Mouse (Mus musculus) Muller cell, postnatal 12 days (primary cell): Measurements from ENCODE around the gene Plpp6.

Experiments used
- DNase-seq: peaks from one replicate; pipeline ENCODE4 v3.0.0-alpha.2; 2015; ENCODE audit errors: inconsistent ontology term

Gene Plpp6

DNA sequence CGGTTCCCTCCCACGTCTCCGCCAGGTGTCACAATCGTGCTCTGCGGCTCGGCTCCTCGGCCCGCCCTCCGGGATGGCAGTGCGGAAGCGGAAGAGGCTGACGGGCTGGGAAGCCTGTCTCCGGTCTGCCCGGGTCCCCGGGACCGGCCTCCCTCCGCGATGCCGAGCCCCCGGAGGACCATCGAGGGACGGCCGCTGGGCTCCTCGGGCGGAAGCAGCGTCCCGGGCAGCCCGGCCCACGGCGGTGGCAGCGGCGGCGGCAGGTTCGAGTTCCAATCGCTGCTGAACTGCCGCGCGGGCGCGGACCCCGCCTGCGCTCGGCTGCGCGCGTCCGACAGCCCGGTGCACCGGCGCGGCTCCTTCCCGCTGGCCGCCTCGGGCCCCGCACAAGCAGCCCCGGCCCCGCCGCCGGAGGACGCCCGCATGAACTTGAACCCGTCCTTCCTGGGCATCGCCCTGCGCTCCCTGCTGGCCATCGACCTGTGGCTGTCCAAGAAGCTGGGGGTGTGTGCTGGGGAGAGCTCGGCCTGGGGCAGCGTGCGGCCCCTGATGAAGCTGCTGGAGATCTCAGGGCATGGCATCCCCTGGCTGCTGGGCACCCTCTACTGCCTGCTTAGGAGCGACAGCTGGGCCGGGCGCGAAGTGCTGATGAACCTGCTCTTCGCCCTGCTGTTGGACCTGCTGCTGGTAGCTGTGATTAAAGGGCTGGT is at the start of gene Plpp6:
Gene Plpp6, plus strand, starts transcription at position 112 of the 710 bp plus-strand sequence.
- peak; percentile 73 for DNase-seq

DNA sequence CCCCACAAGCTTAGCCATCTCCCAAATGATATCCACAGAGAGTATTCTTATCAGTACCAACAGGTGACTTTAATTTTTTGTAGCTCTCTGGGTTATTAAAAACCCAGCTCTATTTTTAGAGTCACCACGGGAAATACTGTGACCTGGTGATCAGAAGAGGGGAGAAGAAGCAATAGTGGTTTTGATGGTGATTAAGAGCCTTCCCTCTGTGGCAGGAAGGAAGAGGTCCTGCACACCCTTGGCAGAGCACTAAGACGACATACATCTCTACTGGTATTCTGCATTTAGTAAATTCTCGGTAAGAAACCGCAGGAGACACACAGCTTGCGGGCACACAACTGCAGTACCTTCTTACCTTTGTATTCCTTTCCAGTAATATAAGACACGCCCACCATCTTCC is 49.2 kb upstream of the Plpp6 start:
- DNase-seq: no peak

DNA sequence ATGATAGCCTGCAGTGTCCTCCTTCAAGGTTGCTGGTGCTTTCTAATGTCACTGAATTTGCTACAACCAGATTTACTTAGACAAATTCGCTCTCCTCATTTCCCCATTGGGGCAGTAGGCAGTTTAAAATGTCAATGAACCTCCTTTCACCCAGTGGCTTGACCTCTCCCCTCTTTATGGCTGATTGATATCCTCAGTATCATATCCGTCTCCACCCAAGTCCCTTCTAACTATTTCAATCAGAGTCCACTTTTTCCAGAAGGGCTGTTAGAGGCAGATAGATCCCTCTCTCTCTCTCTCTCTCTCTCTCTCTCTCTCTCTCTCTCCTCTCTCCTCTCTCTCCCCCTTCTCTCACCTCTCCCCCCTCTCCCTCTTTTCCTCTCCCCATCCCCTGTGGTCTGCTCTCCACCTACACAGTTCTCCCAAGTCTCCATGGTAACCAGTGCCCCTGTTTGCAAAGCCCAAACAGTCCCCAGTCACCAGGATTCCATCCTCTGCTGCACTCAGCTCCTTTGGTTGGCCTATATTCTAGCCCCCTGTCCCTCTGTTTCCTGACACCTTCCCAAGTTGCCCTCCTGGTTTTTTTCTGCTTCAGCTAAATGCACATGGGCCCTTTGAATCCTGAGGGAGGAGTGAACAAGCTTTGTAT is 48.0 kb upstream of the Plpp6 start:
- DNase-seq: no peak

DNA sequence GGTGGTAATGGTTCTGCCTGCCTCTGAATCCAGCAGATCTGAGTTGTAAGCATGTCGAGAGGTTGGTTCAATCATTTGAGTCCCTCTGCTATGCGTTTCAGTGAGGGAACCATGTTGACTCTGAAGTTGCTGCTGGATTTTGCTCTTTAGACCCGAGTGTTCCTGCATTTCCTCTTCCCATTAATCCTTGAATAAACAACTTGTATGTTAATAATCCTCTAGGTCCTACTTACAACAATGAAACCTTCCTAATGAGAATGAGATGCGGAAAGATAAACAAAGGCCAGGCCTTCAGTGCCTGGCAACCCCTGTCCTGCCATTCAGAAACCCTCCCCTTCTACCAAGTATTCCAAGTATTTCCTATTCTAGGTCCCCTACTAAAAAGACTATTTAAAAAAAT is 47.3 kb upstream of the Plpp6 start:
- no peak for DNase-seq

DNA sequence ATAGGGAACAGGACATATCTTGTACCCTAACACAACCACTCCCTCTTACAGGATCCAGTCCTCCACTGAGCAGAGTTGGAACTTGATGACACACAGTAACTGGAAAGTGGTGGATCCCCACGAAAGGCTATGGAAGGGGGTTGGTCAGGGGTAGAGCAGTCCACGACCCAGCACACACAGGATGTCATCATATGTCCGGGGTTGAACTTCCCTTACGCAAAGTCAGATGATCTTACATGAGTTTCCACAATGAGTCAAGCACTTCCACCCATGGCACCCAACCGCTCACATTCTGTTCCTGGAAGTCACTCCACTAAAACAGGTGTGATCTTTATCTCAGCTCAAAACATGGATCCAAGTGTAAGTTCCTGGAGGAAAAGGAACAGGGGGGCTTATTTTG is 45.9 kb upstream of the Plpp6 start:
- no peak for DNase-seq

DNA sequence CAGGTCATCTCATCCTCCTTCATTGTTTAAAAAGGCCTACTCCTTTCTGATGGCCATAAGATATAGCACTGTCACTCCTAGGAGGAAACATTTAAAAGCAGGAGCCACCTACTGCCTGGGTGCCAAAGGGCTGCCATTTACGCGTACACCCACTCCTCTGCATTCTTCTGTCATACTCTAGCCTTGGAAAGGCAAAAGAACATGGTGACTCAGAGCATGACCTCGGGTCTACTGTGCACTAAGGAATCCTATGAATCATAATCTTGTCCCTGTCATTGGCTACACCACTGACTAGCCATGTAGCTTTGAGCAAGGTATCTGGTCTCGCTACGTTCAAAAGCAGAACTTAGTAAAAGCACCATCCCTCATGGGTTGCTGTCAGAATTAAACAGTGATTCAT is 37.4 kb upstream of the Plpp6 start:
- DNase-seq: peak; percentile 67

DNA sequence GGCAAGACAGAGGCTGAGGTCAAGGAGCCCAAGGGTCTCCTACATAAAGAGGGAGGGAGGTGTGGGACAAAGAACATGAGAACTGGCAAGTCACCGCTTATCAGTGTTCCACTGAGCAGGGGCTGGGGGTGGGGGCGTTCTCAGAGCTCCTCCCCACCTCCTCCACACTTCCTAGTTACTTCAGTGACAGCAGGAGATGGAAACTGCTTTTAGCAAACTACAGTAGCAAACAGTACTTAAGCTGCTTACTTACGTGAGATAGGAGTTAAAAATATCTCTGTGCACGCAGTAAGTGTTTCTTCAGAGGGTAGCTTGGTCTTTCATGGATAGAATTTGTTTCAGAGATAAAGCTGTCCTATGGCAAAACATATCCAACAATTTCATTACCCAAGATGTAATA is 36.4 kb upstream of the Plpp6 start:
- DNase-seq: no peak

DNA sequence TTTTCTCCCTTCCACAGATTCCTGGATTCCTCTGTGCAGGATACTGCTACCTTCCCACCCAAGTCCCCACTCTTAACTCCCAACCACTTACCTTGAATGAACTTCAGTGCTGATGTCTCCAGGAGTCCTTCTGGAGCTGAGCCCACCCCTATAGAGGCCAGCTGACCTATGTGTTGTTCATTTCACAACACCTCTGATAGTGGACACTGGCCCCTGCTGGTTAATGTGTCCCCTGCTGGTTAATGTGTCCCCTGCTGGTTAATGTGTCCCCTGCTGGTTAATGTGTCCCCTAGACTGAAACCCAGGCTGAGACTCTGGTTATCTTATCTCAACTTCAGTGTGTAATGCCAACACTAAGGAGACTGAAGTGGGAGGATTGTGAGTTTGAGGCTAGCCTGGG is 34.7 kb upstream of the Plpp6 start:
- no peak for DNase-seq

DNA sequence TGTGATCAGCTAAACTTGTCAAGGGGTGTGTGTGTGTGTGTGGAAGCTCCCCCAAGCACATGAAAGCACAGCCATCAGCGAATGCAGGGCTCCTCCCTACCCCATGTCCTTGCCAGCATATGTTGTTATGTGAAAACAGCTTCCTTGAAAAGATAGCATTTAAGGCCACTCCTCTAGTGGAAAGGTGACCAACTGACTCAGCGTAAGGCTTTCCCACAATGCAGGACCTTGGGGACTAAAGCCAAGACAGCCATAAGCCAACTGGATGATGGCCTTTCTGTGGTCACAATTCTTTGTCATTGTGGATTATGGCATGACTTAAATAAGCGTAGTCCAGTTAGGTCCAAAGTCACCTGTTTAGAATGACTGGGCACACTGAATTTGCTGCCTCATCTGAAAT is 28.9 kb upstream of the Plpp6 start:
- DNase-seq: no peak

DNA sequence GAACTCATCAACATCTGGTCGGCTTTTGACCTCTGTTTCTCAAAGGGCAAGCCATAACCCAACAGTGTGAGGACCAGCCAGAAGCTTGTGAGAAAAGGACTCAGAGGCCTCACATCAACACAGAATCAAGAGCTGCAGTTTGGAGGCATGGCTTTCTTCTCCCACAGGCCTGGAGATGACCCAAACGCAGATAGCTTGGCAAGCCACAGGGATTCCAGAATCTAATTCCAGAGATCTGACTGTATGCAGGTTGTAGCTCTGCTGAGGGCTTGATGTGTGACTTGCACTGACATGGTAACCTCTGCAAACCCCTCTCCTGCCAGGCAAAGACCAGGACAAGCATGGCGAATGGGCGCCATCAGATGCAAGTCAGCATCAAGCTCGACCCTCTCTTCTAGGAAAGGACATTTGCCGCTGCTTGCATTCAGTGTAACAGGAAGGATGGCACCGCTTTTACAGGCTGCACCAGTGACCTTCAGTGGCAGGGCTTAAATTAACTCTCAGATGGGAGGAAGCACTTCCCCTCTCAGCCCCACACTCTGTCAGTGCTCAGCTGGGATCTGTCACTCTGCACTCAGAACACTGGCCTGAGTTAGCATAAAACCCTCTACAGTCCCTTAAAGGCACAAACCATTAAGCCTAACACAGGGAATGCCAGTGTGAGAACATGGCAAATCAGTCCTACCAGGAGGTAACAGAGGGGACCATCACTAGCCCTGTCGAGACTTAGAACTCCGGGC is 23.4 kb upstream of the Plpp6 start:
- peak; percentile 48 for DNase-seq

DNA sequence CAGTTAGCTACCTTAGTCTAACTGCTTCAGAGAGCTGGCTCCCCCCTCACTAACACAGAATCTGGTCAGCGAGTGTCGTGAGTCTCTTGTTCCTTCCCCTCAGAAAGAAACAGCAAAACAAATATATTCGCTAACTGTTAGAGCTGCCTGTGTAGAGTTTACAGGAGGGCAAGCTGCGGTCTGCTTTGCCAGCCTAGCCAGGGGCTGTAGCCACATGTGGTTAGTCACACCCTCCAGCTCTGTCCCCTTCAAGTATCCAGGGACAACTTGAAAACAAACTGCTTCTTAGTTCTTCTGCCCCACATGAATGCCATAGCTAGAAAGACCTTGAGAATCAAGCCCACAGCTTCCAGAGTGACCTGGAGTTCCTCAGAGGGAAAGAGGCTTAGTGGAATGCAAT is 22.5 kb upstream of the Plpp6 start:
- no peak for DNase-seq

DNA sequence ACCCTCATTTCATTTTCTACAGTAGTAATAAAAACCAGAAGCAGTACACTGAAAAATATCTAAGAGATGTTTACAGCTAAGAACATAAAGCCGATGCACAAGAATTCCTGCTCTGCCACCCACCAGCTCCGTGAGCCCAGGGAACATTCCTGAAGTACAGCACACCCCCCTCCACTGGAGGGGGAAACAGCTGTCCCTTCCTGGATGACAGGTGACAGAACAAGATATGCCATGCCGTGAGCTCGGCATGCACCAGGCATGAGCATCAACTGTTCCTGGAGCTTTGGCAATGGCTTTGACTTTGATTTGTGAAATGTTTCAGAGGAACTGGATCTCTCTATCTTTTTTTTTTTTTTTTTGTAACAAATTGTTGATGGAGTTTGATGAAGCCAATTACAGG is 17.0 kb upstream of the Plpp6 start:
- DNase-seq: no peak

DNA sequence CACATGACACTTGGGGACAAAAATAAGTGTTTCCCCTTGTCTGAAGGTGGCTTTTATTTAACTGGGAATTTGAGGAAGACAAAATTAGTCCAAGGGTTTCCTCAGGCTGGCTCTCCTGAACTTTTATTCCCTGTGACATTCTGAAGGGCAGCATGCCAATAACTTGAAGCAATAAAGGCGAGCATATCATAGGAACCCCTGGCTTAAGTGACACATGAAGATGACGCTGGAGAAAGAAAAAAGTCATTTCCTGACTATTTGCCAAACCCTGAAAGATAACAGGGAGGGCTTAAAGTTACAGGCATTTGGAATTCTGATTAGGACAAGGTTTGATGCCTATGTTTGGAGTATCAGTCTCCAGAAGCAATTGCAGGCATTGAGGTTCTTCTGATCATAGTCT is 16.4 kb upstream of the Plpp6 start:
- no peak for DNase-seq

DNA sequence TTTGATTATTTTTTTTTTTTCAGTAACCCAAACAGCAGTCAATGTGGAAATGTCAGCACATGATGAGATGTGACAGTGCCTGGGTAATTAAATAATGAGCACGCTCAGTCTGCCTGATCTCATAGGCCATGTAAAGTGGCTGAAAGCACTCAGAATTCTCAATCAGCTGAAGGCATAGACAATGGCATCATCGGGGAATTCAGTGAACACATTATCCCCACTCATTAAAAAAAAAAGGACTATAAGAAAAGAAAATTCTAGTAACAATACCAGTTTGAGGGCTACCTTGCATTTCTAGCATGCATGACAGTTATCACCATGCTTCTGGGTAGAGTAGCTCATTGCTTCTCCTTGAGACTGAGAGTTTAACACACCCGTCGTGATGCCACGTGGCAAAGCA is 12.5 kb upstream of the Plpp6 start:
- DNase-seq: no peak

DNA sequence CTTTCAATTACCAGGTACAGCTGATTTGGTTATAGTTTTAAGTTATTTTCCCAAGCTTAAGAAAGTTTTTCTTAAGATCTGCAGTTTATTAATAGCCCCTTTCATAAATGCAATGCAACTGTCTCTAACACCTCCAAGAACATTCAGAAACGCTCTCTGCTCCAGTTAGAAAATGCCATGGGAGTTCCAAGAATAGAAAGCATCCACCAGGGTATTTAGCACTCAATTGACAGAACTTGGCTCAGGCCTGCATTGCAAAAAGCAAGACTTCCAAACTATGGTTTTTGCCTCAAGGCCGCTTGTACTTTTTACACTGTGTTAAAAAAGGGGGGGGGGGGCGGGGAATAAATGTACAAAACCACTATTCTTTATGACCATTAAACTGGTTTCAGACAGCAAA is 640 bp upstream of the Plpp6 start:
- no peak for DNase-seq

DNA sequence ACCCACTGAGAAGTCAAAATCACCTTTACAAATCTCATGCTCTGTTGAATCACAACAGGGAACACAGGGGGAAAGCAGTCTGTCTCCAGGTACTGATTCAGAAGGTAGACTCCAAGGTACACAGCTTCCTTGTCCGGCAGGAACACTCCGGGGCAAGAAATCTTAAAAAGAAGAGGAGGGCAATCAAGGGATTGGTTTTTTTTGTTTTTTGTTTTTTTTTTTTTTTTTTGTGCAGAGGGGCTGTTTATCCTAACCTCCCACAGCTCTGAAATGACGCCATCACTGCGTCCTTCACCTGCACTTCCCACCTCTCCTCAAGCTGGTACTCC is 276 bp upstream of the Plpp6 start:
- no peak for DNase-seq

DNA sequence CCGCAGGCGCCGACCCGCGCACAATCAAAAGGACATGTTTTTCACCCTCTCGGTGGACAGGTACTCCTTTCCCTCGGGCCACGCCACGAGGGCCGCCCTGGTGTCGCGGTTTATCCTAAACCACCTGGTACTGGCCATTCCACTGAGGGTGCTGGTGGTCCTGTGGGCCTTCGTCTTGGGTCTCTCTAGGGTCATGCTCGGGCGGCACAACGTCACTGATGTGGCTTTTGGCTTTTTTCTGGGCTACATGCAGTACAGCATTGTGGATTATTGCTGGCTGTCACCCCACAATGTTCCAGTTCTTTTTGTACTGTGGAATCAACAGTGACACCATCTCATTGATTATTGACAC is 775 bp downstream of the Plpp6 start:
- DNase-seq: no peak

DNA sequence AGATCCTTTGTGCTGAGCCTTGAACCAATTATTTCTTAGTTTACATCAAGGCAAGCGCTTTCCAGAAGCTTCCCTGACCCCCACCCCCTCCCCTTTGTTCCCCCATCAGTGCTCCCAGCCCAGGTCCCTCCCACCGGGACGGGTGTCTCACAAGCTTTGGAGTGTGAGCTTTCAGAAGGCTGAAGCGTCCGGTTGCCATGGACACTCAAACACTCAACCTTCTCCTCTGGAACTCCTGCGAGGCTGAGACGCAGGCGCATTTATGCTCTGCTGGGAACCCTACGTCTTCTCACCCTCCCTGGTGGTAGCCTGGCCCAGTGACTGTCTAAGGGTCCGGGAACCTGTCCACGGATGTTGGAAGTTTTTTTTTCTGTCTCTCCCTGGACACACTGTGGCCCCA is 3.9 kb downstream of the Plpp6 start, which contains the start of gene 4430402I18Rik:
Gene 4430402I18Rik, minus strand, starts transcription at position 149 of the 400 bp plus-strand sequence.
- no peak for DNase-seq

DNA sequence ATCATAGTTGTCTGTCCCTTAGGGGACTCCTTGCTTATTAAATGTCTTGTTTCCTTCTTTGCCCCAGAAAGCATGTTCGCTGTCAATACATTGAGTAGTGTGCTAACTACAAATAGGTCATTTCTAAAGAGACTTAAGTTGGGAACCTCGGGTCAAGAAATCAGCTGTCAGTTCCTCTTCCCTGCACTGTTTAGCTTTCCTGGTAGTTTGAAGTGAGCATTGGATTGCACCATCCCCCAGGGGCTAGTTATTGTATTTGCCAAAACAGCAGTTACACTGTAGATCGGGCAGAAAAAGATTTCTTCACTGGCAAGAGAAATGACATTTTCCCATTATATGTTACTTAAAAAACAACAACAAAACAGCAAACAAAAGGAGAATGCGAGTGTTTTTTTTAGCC is 4.4 kb downstream of the Plpp6 start:
- DNase-seq: no peak

DNA sequence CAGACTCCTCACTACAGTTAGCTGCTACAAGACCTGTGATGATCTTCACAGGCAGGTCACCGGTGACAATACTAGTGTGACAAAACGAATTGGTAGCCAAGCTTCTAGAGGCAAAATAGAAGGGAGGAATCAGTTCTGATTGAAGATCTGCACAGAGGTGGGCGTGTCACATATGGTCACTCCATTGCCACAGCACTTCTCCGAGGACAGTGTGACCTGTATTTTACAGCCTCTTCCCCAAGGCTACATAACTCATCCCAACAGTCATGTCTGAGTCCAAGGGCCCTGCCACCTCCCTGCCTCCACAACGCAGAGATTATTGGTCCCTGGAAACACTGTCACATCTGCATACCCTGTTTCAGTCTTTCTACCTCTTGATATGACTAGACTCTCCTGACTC is 5.5 kb downstream of the Plpp6 start:
- DNase-seq: no peak

DNA sequence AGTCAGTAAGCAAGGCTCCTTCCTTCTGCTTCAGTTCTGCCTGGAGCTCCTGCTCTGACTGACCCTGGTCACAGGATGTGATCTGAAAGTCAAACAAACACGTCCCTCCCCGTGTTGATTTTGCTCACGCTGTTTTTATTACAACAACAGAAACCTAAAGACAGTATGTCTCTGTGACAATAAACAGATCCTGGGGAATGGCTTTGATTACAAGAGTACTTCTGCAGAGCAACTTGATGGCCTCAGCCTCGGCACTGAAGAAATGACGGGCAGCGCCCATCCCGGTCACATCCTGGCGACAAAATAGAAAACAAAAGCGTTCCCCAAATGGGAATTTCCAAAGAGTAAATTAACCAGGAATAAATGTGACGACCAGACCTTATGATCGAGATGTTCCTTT is 6.5 kb downstream of the Plpp6 start:
- DNase-seq: no peak

DNA sequence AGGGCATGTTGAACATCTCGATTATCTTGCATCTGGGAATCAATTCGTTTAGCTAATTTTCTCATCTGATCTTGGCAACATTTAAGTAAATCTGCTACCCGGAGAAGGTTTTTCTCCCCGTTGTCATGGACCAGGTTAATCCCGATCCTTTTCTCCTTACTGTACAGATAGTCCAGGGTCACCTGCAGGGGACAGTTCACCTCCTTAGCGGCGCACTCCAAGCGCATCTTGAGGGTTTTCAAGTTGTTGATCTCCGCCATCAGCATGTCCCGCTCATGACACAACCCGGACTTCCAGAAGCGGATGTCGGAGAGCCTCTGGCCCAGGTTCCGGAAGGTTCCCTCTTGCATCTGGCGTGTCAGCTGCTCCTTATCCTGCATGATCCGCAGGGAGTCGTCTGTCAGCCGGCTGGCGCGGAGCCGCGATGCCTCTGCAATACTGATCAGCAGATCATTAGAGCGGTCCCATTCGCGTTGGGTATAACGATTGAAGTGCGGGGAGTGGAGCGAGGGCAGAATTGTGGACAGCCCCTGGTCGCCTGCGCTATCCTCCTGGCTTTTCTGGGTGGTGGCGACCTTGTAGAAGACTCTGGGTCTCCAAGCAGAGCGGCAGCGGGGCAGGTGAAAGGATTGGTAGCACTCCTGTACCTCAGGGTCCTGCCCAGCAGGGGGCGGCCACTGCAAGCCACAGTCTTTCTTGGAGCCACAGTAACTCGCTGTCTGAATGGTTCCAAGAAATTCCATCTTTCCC is 11.3 kb downstream of the Plpp6 start:
- DNase-seq: peak; percentile 74

DNA sequence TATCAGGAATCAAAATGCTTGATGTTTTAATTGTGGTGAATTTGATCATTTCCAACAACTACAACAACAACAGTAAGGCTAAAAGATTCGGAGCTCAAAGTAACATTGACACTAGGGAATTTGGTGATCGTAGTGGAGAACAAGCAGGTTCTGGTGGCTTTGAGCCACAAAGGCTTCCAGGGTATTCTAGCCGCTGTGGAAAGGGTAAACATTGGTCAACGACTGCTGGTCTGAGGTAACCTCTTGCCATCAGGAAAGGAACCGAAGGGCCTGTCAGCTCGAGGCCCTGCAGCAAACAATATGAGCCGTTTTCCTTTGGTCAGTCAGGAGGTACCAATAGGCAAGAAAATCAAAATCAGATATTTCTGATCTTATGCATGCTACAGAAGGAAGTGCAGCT is 18.9 kb downstream of the Plpp6 start:
- DNase-seq: no peak
